ENCODE assay signal across 18 mouse cellular contexts in the genomic region with DNA sequence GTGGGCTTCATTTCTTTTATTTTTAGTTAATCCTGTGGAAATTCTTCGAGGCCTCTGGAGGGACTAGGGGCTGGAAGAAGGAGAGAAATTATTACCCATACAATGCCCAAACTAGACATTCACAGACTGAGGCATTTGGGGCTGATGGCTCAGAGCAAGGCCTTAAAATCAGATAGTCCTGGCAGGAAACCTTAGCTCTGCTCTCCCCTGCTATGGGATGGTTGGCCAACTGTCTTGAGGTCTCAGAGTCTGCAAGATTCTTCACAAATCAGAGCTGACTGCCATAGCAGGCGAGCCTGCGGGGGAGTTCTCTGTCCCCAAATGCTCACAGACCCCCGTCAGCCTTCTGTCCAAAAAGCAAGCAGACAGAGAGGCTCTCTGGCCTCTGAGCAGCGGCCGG. TPM values are rescaled to one million over a fixed set of nuclear protein-coding genes. Genes with fewer than 3 reads are reported as not detected.
A peak's percentile ranks its signal among the peaks of the same experiment; 100 is the strongest.
DNase-seq lines count a peak whose midpoint lies in the region; ATAC-seq lines count a peak whose summit lies in the region.
"Had no signal": no experiment of that assay in that cellular context is flagged by ENCODE, and none has a peak within 500 bp of the region (broad histone marks: within the 10 kb centered on the region; RNA-seq: fewer than 3 reads in every experiment).

No protein-coding gene starts in this region.

- H3K27ac ChIP-seq in hindbrain, embryonic 10.5 days = peak overlapping the region; percentile 50
- H3K27ac ChIP-seq in hindbrain, embryonic 12.5 days = no peak overlapping the region
- H3K27ac ChIP-seq in hindbrain, embryonic 16.5 days (ENCODE audit: low read depth, low read length) = peak overlapping the region; percentile 45
- H3K27ac ChIP-seq in midbrain, embryonic 16.5 days (ENCODE audit: low read length) = peak overlapping the region; percentile 72
- H3K27ac ChIP-seq: embryonic facial prominence, embryonic 10.5 days; limb, embryonic 15.5 days had no signal

- H3K36me3 ChIP-seq in hindbrain, embryonic 10.5 days = no peaks in the 10 kb centered on the region
- H3K36me3 ChIP-seq in hindbrain, embryonic 12.5 days = no peaks in the 10 kb centered on the region
- no peaks in the 10 kb centered on the region for H3K36me3 ChIP-seq in hindbrain, embryonic 16.5 days (ENCODE audit: control insufficient read depth, insufficient read depth, low read length)
- no peaks in the 10 kb centered on the region for H3K36me3 ChIP-seq in midbrain, embryonic 16.5 days (ENCODE audit: control insufficient read depth, insufficient read depth, low read length)
- H3K36me3 ChIP-seq: embryonic facial prominence, embryonic 10.5 days; limb, embryonic 15.5 days had no signal

- peaks cover 43% of the 10 kb centered on the region for H3K27me3 ChIP-seq in hindbrain, embryonic 10.5 days (ENCODE audit: insufficient read depth, poor library complexity, severe bottlenecking)
- H3K27me3 ChIP-seq in hindbrain, embryonic 12.5 days = peaks cover 10% of the 10 kb centered on the region; the same call in 1 of the 2 replicates
- H3K27me3 ChIP-seq in hindbrain, embryonic 16.5 days (replicated peaks; ENCODE audit: control insufficient read depth, insufficient read depth, low read length) = no peaks in the 10 kb centered on the region
- no peaks in the 10 kb centered on the region for H3K27me3 ChIP-seq in midbrain, embryonic 16.5 days (ENCODE audit: control insufficient read depth, insufficient read depth, low read depth, low read length)

- 69% methylated on average over 6 of the region's 6 CpGs for WGBS in hindbrain, embryonic 10.5 days
- 58% methylated on average over 6 of the region's 6 CpGs for WGBS in hindbrain, embryonic 12.5 days
- whole genome bisulfite sequencing in hindbrain, embryonic 16.5 days = 48% methylated on average over 6 of the region's 6 CpGs
- 22% methylated on average over 6 of the region's 6 CpGs for WGBS in midbrain, embryonic 16.5 days

- H3K9ac ChIP-seq in hindbrain, embryonic 12.5 days = no peak overlapping the region
- H3K9ac ChIP-seq in hindbrain, embryonic 16.5 days (ENCODE audit: low read depth, low read length) = peak overlapping the region; percentile 12; the same call in 1 of the 2 replicates
- peak overlapping the region; percentile 51 for H3K9ac ChIP-seq in midbrain, embryonic 16.5 days (ENCODE audit: low read depth, low read length)
- H3K9ac ChIP-seq: limb, embryonic 15.5 days had no signal

- DNase-seq in hindbrain, embryonic 10.5 days (ENCODE audit: low spot score) = no peak
- DNase-seq in left cerebral cortex, postnatal 14 days (ENCODE audit: low spot score in 2 of 2) = no peak
- no peak for DNase-seq in right cerebral cortex, adult 18-20 months
- DNase-seq: adrenal gland, postnatal 10 days; B cell, adult 2 months; cerebellum, adult 2 months; gastrocnemius, postnatal 25 days; kidney, adult 8-10 months; kidney, postnatal 25 days; layer of hippocampus, adult 9-11 months; lung, postnatal 36 days had no signal

- intact Hi-C loops in left cerebral cortex, postnatal 14 days (cut with DNase I) = no loop called here

- no peak overlapping the region for H3K4me3 ChIP-seq in hindbrain, embryonic 10.5 days
- H3K4me3 ChIP-seq in hindbrain, embryonic 12.5 days = no peak overlapping the region
- no peak overlapping the region for H3K4me3 ChIP-seq in hindbrain, embryonic 16.5 days (ENCODE audit: low read length)
- no peak overlapping the region for H3K4me3 ChIP-seq in midbrain, embryonic 16.5 days (ENCODE audit: low read depth, low read length)
- H3K4me3 ChIP-seq: embryonic facial prominence, embryonic 10.5 days; limb, embryonic 15.5 days had no signal

- no peaks in the 10 kb centered on the region for H3K9me3 ChIP-seq in hindbrain, embryonic 10.5 days
- no peaks in the 10 kb centered on the region for H3K9me3 ChIP-seq in hindbrain, embryonic 12.5 days (replicated peaks)
- no peaks in the 10 kb centered on the region for H3K9me3 ChIP-seq in hindbrain, embryonic 16.5 days (ENCODE audit: control insufficient read depth, low read length)
- no peaks in the 10 kb centered on the region for H3K9me3 ChIP-seq in midbrain, embryonic 16.5 days (replicated peaks; ENCODE audit: control insufficient read depth, low read length, poor library complexity, severe bottlenecking)
- H3K9me3 ChIP-seq: embryonic facial prominence, embryonic 10.5 days; limb, embryonic 15.5 days had no signal

- H3K4me2 ChIP-seq in hindbrain, embryonic 12.5 days (replicated peaks) = no peak overlapping the region
- H3K4me2 ChIP-seq in hindbrain, embryonic 16.5 days (ENCODE audit: low read length) = no peak overlapping the region
- H3K4me2 ChIP-seq in midbrain, embryonic 16.5 days (ENCODE audit: low read length) = no peak overlapping the region
- H3K4me2 ChIP-seq: limb, embryonic 15.5 days had no signal

- ATAC-seq in hindbrain, embryonic 12.5 days (ENCODE audit: low FRiP score) = no peak
- no peak for ATAC-seq in hindbrain, embryonic 16.5 days
- ATAC-seq in megakaryocyte progenitor cell, adult 5-6 weeks (replicated peaks; ENCODE audit: poor library complexity) = peak; percentile 29
- no peak for ATAC-seq in midbrain, embryonic 16.5 days
- ATAC-seq in granulocyte monocyte progenitor cell, adult 5-6 weeks (replicated peaks; ENCODE audit: poor library complexity, severe bottlenecking) = no peak

- peaks cover 31% of the 10 kb centered on the region for H3K4me1 ChIP-seq in hindbrain, embryonic 10.5 days (replicated peaks)
- H3K4me1 ChIP-seq in hindbrain, embryonic 12.5 days = peaks cover 14% of the 10 kb centered on the region
- peaks cover 18% of the 10 kb centered on the region for H3K4me1 ChIP-seq in hindbrain, embryonic 16.5 days (ENCODE audit: control insufficient read depth, insufficient read depth, low read depth, low read length)
- peaks cover 23% of the 10 kb centered on the region for H3K4me1 ChIP-seq in midbrain, embryonic 16.5 days (ENCODE audit: control insufficient read depth, insufficient read depth, low read length)

RNA-seq across cellular contexts. Expression of a gene that starts 27.0 kb away (rescaled TPM):
- 25.0 and 25.8 TPM in 2 replicates for polyA plus RNA-seq in hindbrain, embryonic 10.5 days (2016; fragmentation: Nextera tagmentation; extraction: Ambion mirVana)
- polyA plus RNA-seq in hindbrain, embryonic 12.5 days (2016; fragmentation: Nextera tagmentation; extraction: Ambion mirVana) = 20.4 and 22.2 TPM in 2 replicates
- polyA plus RNA-seq in hindbrain, embryonic 16.5 days (2015; fragmentation: Nextera tagmentation; extraction: Ambion mirVana) = 19.6 and 20.6 TPM in 2 replicates
- total RNA-seq in megakaryocyte progenitor cell, adult 5-6 weeks (2015) = 10.8 and 12.7 TPM in 2 replicates
- total RNA-seq in megakaryocyte progenitor cell, adult 5-6 weeks (2017) = 11.3 TPM in 2 replicates
- polyA plus RNA-seq in midbrain, embryonic 16.5 days (2015; fragmentation: Nextera tagmentation; extraction: Ambion mirVana) = 19.8 and 20.5 TPM in 2 replicates
- total RNA-seq in left cerebral cortex, postnatal 14 days (2021) = 1 to 10 TPM; 8.8 to 9.5 TPM
- 7.9 and 16.8 TPM in 2 replicates for total RNA-seq in granulocyte monocyte progenitor cell, adult 5-6 weeks (2014; fragmentation: Nextera tagmentation)
- 9.5 and 12.2 TPM in 2 replicates for total RNA-seq in granulocyte monocyte progenitor cell, adult 5-6 weeks (2017)

RNA-seq across cellular contexts. Expression of a gene that starts 30.9 kb away (rescaled TPM):
- 25.1 and 25.3 TPM in 2 replicates for polyA plus RNA-seq in hindbrain, embryonic 10.5 days (2016; fragmentation: Nextera tagmentation; extraction: Ambion mirVana)
- polyA plus RNA-seq in hindbrain, embryonic 12.5 days (2016; fragmentation: Nextera tagmentation; extraction: Ambion mirVana) = 30.2 and 31.9 TPM in 2 replicates
- 20.6 and 22.7 TPM in 2 replicates for polyA plus RNA-seq in hindbrain, embryonic 16.5 days (2015; fragmentation: Nextera tagmentation; extraction: Ambion mirVana)
- 23.2 and 23.5 TPM in 2 replicates for total RNA-seq in megakaryocyte progenitor cell, adult 5-6 weeks (2015)
- 14.7 and 17.9 TPM in 2 replicates for total RNA-seq in megakaryocyte progenitor cell, adult 5-6 weeks (2017)
- 23.0 and 24.4 TPM in 2 replicates for polyA plus RNA-seq in midbrain, embryonic 16.5 days (2015; fragmentation: Nextera tagmentation; extraction: Ambion mirVana)
- total RNA-seq in left cerebral cortex, postnatal 14 days (2021) = 10 to 100 TPM; 87.2 to 89.3 TPM
- 25.6 and 51.9 TPM in 2 replicates for total RNA-seq in granulocyte monocyte progenitor cell, adult 5-6 weeks (2014; fragmentation: Nextera tagmentation)
- total RNA-seq in granulocyte monocyte progenitor cell, adult 5-6 weeks (2017) = 16.5 and 17.8 TPM in 2 replicates
